Mouse (Mus musculus): ENCODE data around the gene Ctnnd2. TPM values are rescaled to one million over a fixed set of nuclear protein-coding genes. Genes with fewer than 3 reads are reported as not detected.

Gene Ctnnd2
- polyA plus RNA-seq, 1 experiment from 2014 or later: 0.15 TPM

DNA sequence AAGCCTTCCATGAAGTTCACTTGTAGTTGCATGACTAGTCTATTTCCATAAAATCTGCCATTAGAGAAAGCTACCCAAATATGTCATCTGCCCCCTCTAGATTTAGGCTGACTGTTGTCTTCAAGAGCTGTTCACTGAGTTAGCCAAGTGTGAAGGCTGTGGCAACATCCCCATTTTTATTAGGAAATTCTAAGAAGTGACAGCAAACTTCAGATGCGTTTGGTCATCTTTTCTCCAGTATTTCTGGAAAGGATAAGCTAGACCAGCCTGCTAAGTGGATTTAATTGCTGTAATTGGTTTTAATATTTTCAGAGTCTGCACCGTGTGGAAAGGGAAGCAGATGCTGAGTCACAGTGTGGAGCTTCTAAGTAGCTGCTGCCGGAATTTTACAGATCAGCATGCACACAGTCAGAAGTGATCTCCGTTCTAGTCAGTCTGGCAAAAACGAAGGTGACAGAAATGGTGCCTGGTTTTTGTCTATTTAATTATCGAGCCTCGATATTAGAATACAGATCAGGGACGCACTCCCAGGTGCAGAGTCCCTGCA lies 397.9 kb downstream of the Ctnnd2 start:
- WGBS (ENCODE audit: insufficient replicate concordance): 67% methylated on average over 8 of the region's 8 CpGs
- no peak for ATAC-seq
- no peaks in the 10 kb centered on the region for H3K4me1 ChIP-seq (ENCODE audit: insufficient read depth)

DNA sequence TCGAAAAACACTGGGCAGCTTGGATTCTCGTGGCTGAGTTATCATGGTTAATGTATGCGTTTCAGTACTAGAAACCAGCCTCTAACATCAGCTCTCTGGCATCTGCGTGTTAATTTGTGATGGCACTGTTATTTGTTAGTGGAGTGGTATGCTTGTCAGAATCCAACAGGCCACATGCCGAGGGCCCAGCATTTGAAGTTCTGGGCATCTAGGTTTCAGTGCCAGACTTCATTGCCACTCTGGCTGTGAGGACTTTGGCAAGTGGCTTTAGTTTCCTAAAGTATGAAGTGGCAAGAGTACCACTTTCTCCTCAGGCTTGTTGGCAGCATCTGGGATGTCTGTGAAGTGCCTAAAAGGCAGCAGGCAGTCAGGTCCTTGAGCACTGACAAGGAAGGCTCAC lies 415.1 kb downstream of the Ctnnd2 start:
- H3K4me1 ChIP-seq (ENCODE audit: insufficient read depth): no peaks in the 10 kb centered on the region
- no peak for TF ChIP-seq EP300 (IDR thresholded peaks at IDR 0.05; ENCODE audit: low read depth)
- TF ChIP-seq CTCF (IDR thresholded peaks at IDR 0.05; ENCODE audit: low read depth): no peak

More for the DNA sequence above, 397.9 kb downstream of the Ctnnd2 start:
- H3K36me3 ChIP-seq (replicated peaks; ENCODE audit: insufficient read depth, low read length): no peaks in the 10 kb centered on the region
- no peaks in the 10 kb centered on the region for H3K9me3 ChIP-seq (ENCODE audit: low read length)
- H3K27me3 ChIP-seq (ENCODE audit: insufficient read depth, low read length): no peaks in the 10 kb centered on the region
- no peak overlapping the region for H3K4me3 ChIP-seq (ENCODE audit: low read depth, low read length)
- H3K4me2 ChIP-seq (ENCODE audit: low read depth, low read length): no peak overlapping the region
- TF ChIP-seq CTCF (IDR thresholded peaks at IDR 0.05; ENCODE audit: low read depth) (no peak), EP300 (IDR thresholded peaks at IDR 0.05; ENCODE audit: low read depth) (no peak)
- H3K27ac ChIP-seq (ENCODE audit: low read depth): no peak overlapping the region
- H3K9ac ChIP-seq (replicated peaks): no peak overlapping the region
- no peak for DNase-seq

DNA sequence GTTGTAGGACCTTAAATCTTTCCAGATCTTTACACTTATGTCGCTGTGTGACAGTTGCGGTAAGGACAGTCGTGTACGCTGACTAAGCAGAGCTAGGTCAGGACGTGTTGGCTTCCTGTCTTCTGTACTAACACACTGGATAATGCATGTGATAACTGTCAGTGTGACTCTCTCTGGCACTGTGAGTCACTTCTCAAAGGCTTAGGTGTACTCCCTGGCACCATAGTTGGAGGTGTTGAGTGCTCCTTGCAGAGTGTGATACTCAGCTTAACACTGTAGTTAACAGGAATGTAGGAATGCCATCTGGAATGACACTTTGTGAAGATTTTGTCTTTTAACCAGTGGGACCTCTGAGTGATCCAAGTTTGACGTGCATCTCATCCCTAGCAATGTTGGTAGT lies 418.5 kb downstream of the Ctnnd2 start:
- Histone ChIP-seq H3K4me3 (ENCODE audit: low read depth, low read length) (no peak overlapping the region), H3K36me3 (replicated peaks; ENCODE audit: insufficient read depth, low read length) (no peaks in the 10 kb centered on the region), H3K9ac (replicated peaks) (no peak overlapping the region), H3K9me3 (ENCODE audit: low read length) (no peaks in the 10 kb centered on the region), H3K27ac (ENCODE audit: low read depth) (no peak overlapping the region), H3K4me1 (ENCODE audit: insufficient read depth) (no peaks in the 10 kb centered on the region), H3K27me3 (ENCODE audit: insufficient read depth, low read length) (no peaks in the 10 kb centered on the region), H3K4me2 (ENCODE audit: low read depth, low read length) (no peak overlapping the region)
- no peak for TF ChIP-seq EP300 (IDR thresholded peaks at IDR 0.05; ENCODE audit: low read depth)
- no peak for TF ChIP-seq CTCF (IDR thresholded peaks at IDR 0.05; ENCODE audit: low read depth)
- no peak for DNase-seq
- WGBS (ENCODE audit: insufficient replicate concordance): 77% methylated on average over 6 of the region's 6 CpGs
- ATAC-seq: no peak

More for the DNA sequence above, 415.1 kb downstream of the Ctnnd2 start:
- no peaks in the 10 kb centered on the region for H3K9me3 ChIP-seq (ENCODE audit: low read length)
- ATAC-seq (no peak), DNase-seq (no peak)
- no peaks in the 10 kb centered on the region for H3K36me3 ChIP-seq (replicated peaks; ENCODE audit: insufficient read depth, low read length)
- H3K27ac ChIP-seq (ENCODE audit: low read depth): no peak overlapping the region
- no peak overlapping the region for H3K9ac ChIP-seq (replicated peaks)
- no peaks in the 10 kb centered on the region for H3K27me3 ChIP-seq (ENCODE audit: insufficient read depth, low read length)
- no peak overlapping the region for H3K4me2 ChIP-seq (ENCODE audit: low read depth, low read length)
- H3K4me3 ChIP-seq (ENCODE audit: low read depth, low read length): no peak overlapping the region
- WGBS (ENCODE audit: insufficient replicate concordance): 66% methylated on average over 5 of the region's 5 CpGs

DNA sequence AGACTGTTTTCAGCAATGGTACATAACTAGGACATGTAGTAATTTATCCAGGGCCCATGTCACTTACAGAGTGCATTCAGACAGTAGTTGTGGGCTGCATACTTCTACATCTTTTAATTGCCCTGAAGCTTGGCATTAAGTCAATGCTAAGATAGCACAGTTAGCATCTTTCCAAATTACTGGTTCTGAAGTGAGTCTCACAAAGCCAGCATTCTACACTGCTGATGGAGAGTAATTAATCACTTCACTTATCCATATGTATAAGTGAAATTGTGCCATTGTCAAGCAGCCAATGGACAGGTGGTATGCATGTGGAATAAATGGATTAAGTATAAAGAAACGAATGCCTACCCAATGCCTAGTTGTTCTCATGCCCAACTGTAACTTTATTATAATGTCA lies 423.1 kb downstream of the Ctnnd2 start:
- 67% methylated on average over 1 of the region's 1 CpGs for WGBS (ENCODE audit: insufficient replicate concordance)
- TF ChIP-seq CTCF (IDR thresholded peaks at IDR 0.05; ENCODE audit: low read depth) (no peak), EP300 (IDR thresholded peaks at IDR 0.05; ENCODE audit: low read depth) (no peak)

DNA sequence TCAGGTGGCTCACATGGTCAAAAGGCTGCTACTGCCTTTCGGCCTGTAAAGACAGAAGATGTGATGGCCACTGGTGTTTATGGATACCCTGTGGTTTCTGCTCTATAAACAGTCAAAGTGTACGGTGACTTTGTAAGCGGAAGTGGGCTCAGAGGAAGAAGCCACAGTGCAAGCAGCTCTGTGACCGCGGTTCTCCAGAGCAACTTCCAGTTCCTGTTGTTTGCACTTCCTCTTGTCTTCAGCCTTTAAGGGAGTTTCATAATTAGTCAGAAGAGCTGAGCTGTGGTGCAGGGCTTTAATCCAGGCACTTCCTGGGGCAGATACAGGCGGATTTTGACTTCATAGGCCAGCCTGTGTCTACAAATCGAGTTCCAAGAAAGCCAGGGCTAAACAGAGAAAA lies 438.2 kb downstream of the Ctnnd2 start:
- Histone ChIP-seq H3K4me1 (ENCODE audit: insufficient read depth) (no peaks in the 10 kb centered on the region; the same call in 1 of the 2 replicates), H3K9me3 (ENCODE audit: low read length) (no peaks in the 10 kb centered on the region), H3K27ac (ENCODE audit: low read depth) (peak overlapping the region; percentile 58), H3K9ac (replicated peaks) (no peak overlapping the region), H3K36me3 (replicated peaks; ENCODE audit: insufficient read depth, low read length) (no peaks in the 10 kb centered on the region), H3K4me2 (ENCODE audit: low read depth, low read length) (no peak overlapping the region), H3K4me3 (ENCODE audit: low read depth, low read length) (no peak overlapping the region), H3K27me3 (ENCODE audit: insufficient read depth, low read length) (no peaks in the 10 kb centered on the region)
- peak; percentile 51 for DNase-seq
- 31% methylated on average over 7 of the region's 7 CpGs for WGBS (ENCODE audit: insufficient replicate concordance)
- TF ChIP-seq EP300 (IDR thresholded peaks at IDR 0.05; ENCODE audit: low read depth) (no peak), CTCF (IDR thresholded peaks at IDR 0.05; ENCODE audit: low read depth) (no peak)
- ATAC-seq: peak; percentile 81

More for the DNA sequence above, 423.1 kb downstream of the Ctnnd2 start:
- no peak overlapping the region for H3K4me2 ChIP-seq (ENCODE audit: low read depth, low read length)
- no peak overlapping the region for H3K4me3 ChIP-seq (ENCODE audit: low read depth, low read length)
- no peaks in the 10 kb centered on the region for H3K27me3 ChIP-seq (ENCODE audit: insufficient read depth, low read length)
- H3K36me3 ChIP-seq (replicated peaks; ENCODE audit: insufficient read depth, low read length): no peaks in the 10 kb centered on the region
- no peak overlapping the region for H3K9ac ChIP-seq (replicated peaks)
- no peaks in the 10 kb centered on the region for H3K9me3 ChIP-seq (ENCODE audit: low read length)
- ATAC-seq: no peak
- H3K4me1 ChIP-seq (ENCODE audit: insufficient read depth): no peaks in the 10 kb centered on the region
- DNase-seq: no peak
- no peak overlapping the region for H3K27ac ChIP-seq (ENCODE audit: low read depth)

DNA sequence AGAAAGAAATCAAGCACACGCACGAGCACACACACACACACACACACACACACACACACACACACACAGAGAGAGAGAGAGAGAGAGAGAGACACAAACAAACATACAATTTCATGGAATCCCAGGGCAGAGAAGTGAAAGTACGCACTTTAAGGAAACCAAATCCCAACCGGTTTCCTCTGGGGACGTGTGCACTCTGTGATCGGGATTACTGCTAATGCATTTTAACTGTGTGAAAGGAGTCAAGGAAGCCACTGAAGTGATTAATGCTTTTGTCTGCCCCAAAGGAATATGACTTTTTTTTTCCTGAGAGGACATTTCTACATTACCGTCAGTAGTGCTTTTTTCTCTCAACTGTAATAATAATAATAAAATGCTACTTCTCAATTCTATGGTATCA lies 443.1 kb downstream of the Ctnnd2 start:
- WGBS (ENCODE audit: insufficient replicate concordance): 60% methylated on average over 7 of the region's 7 CpGs
- ATAC-seq (no peak), DNase-seq (no peak)
- Histone ChIP-seq H3K4me2 (ENCODE audit: low read depth, low read length) (no peak overlapping the region), H3K36me3 (replicated peaks; ENCODE audit: insufficient read depth, low read length) (no peaks in the 10 kb centered on the region), H3K4me1 (ENCODE audit: insufficient read depth) (peaks cover 4% of the 10 kb centered on the region; the same call in 1 of the 2 replicates), H3K9ac (replicated peaks) (no peak overlapping the region), H3K27ac (ENCODE audit: low read depth) (no peak overlapping the region), H3K27me3 (ENCODE audit: insufficient read depth, low read length) (no peaks in the 10 kb centered on the region), H3K4me3 (ENCODE audit: low read depth, low read length) (no peak overlapping the region), H3K9me3 (ENCODE audit: low read length) (no peaks in the 10 kb centered on the region)
- TF ChIP-seq EP300 (IDR thresholded peaks at IDR 0.05; ENCODE audit: low read depth) (no peak), CTCF (IDR thresholded peaks at IDR 0.05; ENCODE audit: low read depth) (no peak)

Data from liver, postnatal 0 days (tissue).